Mouse (Mus musculus): ENCODE measurements around the gene Best1.
A peak's percentile ranks its signal among the peaks of the same experiment; 100 is the strongest.

DNA sequence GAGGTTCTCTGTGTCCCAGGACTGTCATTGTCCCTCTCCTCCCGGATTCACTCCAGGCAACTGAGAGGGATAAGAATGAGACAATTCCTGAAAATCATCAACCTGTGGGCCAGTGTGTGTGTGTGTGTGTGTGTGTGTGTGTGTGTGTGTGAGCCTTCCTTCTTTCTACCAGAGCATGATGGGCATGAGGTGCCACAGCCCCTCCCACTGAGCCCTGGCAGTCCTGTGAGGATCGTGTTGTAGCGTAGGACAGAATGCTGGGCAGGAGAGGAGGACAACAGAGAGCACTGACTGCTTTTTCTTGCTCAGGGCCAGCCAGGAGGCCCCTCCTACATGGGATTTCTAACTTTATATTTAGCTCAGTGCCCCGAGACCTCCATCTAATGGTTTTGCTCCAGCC lies 41.4 kb upstream of the Best1 start:
- TF ChIP-seq CTCF (IDR thresholded peaks at IDR 0.05; ENCODE audit: borderline replicate concordance, insufficient read depth, low read length) (no peak), POLR2A (IDR thresholded peaks at IDR 0.05; ENCODE audit: low read depth, low read length) (peak; percentile 10; the same call in 1 of the 2 replicates)
